Mouse (Mus musculus) midbrain, embryonic 11.5 days (tissue): ENCODE data around the gene Rfx1. TPM values are rescaled to one million over a fixed set of nuclear protein-coding genes. Genes with fewer than 3 reads are reported as not detected.
A peak's percentile ranks its signal among the peaks of the same experiment; 100 is the strongest.

ENCODE experiments used
- ATAC-seq: fragments of 200-750 bp; cut with Nextera tagmentation; 2 replicates; pipeline ENCODE4 v1.8.0; 2017; ENCODE audit warnings: moderate TSS enrichment, moderate library complexity; ENCODE audit not compliant: low FRiP score
- DNase-seq: peaks from one replicate; pipeline ENCODE4 v3.0.0; 2015; ENCODE audit warnings: low spot score; ENCODE audit errors: missing footprints
- H3K27ac ChIP-seq: fragments of 300-500 bp; sonication (generic); 2 replicates; pipeline ENCODE4 v1.5.1; 2014; ENCODE audit warnings: low read depth, low read length
- H3K27me3 ChIP-seq: fragments of 300-500 bp; sonication (generic); 2 replicates; pipeline ENCODE4 v1.6.1; 2014; ENCODE audit warnings: mild to moderate bottlenecking, low read length, moderate library complexity, mixed read lengths; ENCODE audit not compliant: control insufficient read depth, insufficient read depth
- H3K36me3 ChIP-seq: fragments of 300-500 bp; sonication (generic); 2 replicates; pipeline ENCODE4 v1.6.1; 2014; ENCODE audit warnings: mild to moderate bottlenecking, low read length, moderate library complexity, mixed read lengths; ENCODE audit not compliant: control insufficient read depth, insufficient read depth
- H3K4me1 ChIP-seq: fragments of 300-500 bp; sonication (generic); 2 replicates; pipeline ENCODE4 v1.6.1; 2014; ENCODE audit warnings: low read length; ENCODE audit not compliant: control insufficient read depth, insufficient read depth
- H3K4me2 ChIP-seq: fragments of 300-500 bp; sonication (generic); 2 replicates; pipeline ENCODE4 v1.6.1; 2014; ENCODE audit warnings: mild to moderate bottlenecking, moderate library complexity
- H3K4me3 ChIP-seq: fragments of 300-500 bp; sonication (generic); 2 replicates; pipeline ENCODE4 v1.5.1; 2014; ENCODE audit warnings: low read depth, low read length
- H3K9ac ChIP-seq: fragments of 300-500 bp; sonication (generic); 2 replicates; pipeline ENCODE4 v1.6.1; 2014; ENCODE audit warnings: low read length
- H3K9me3 ChIP-seq: fragments of 300-500 bp; sonication (generic); 2 replicates; pipeline ENCODE4 v1.6.1; 2016; ENCODE audit warnings: low read length; ENCODE audit not compliant: control insufficient read depth
- WGBS: fragments of 180-500 bp; shearing (Covaris S2); extraction: QIAGEN DNeasy Blood & Tissue Kit; methylation state at CpG from one replicate; pipeline ENCODE4 v1.1.7; 2014; 5-methylcytosine and 5-hydroxymethylcytosine counted together
- polyA plus RNA-seq: library from polyadenylated mRNA; unstranded; fragments of >200 nt; fragmentation: Nextera tagmentation; extraction: Ambion mirVana; gene quantifications from 2 replicates; pipeline ENCODE4 v1.2.1, GENCODE M21; 2014

Rfx1 gene
- polyA plus RNA-seq, 1 experiment from 2014 or later = 7.8 TPM

GRCm38 (mm10) chr8:84073230-84073976, 6.8 kb downstream of the Rfx1 start:
- Histone ChIP-seq H3K36me3 (no peaks in the 10 kb centered on the region), H3K9ac (peak overlapping the region; percentile 1; the same call in 1 of the 2 replicates), H3K4me3 (no peak overlapping the region), H3K9me3 (no peaks in the 10 kb centered on the region), H3K4me1 (peaks cover 18% of the 10 kb centered on the region), H3K27ac (no peak overlapping the region), H3K27me3 (no peaks in the 10 kb centered on the region), H3K4me2 (no peak overlapping the region)
- DNase-seq (no peak), ATAC-seq (peak; percentile 48; the same call in 1 of the 2 replicates)
- WGBS = 37% methylated on average over 10 of the region's 10 CpGs

GRCm38 (mm10) chr8:84076412-84076811, 9.8 kb downstream of the Rfx1 start:
- no peak for ATAC-seq
- Histone ChIP-seq H3K9ac (no peak overlapping the region), H3K27ac (no peak overlapping the region), H3K36me3 (no peaks in the 10 kb centered on the region), H3K4me3 (no peak overlapping the region), H3K4me1 (peaks cover 8% of the 10 kb centered on the region), H3K9me3 (no peaks in the 10 kb centered on the region), H3K4me2 (no peak overlapping the region), H3K27me3 (no peaks in the 10 kb centered on the region)
- 97% methylated on average over 1 of the region's 1 CpGs for WGBS
- DNase-seq = no peak

GRCm38 (mm10) chr8:84076849-84077248, 10.2 kb downstream of the Rfx1 start:
- DNase-seq (no peak), ATAC-seq (no peak)
- WGBS = 84% methylated on average over 3 of the region's 3 CpGs
- Histone ChIP-seq H3K9ac (no peak overlapping the region), H3K9me3 (no peaks in the 10 kb centered on the region), H3K36me3 (no peaks in the 10 kb centered on the region), H3K4me1 (peaks cover 8% of the 10 kb centered on the region), H3K4me2 (no peak overlapping the region), H3K27me3 (no peaks in the 10 kb centered on the region), H3K4me3 (no peak overlapping the region), H3K27ac (no peak overlapping the region)

- ATAC-seq (no peak), DNase-seq (no peak)
- peaks cover 7% of the 10 kb centered on the region; the same call in 1 of the 2 replicates for H3K36me3 ChIP-seq
- H3K9me3 ChIP-seq = no peaks in the 10 kb centered on the region
- H3K4me3 ChIP-seq = no peak overlapping the region
- 93% methylated on average over 5 of the region's 5 CpGs for WGBS
- H3K4me1 ChIP-seq = peaks cover 8% of the 10 kb centered on the region
- H3K27me3 ChIP-seq = no peaks in the 10 kb centered on the region
- H3K9ac ChIP-seq = no peak overlapping the region
- H3K4me2 ChIP-seq = no peak overlapping the region
- H3K27ac ChIP-seq = no peak overlapping the region
These were observed 12.6 kb downstream of the Rfx1 start for GRCm38 (mm10) chr8:84079206-84079605.

DNA sequence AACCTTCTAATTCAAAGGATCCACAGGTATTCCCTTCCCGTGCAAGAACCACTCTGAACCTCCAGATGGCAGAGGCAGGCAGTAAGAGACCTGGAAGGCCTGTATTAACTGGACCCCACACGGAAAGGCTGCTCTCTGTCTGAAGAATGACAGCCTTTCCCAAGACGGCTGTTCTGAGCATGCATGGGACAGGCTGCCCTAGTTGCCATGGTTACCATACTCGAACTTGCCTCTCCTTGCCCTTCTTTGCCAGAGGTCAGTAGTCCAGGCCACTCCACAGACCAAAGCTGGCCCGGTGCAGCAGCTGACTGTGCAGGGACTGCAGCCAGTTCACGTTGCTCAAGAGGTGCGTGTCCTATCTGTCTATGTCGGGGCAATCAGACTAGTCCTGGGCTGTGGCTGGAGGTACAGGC, 17.2 kb downstream of the Rfx1 start:
- DNase-seq (peak; percentile 89), ATAC-seq (peak; percentile 71)
- Histone ChIP-seq H3K9ac (no peak overlapping the region), H3K27me3 (no peaks in the 10 kb centered on the region), H3K4me3 (no peak overlapping the region), H3K36me3 (peaks cover 13% of the 10 kb centered on the region; the same call in 1 of the 2 replicates), H3K4me1 (peaks cover 16% of the 10 kb centered on the region), H3K27ac (no peak overlapping the region), H3K9me3 (no peaks in the 10 kb centered on the region), H3K4me2 (no peak overlapping the region)
- 19% methylated on average over 8 of the region's 8 CpGs for WGBS

- 0 out of 2 replicates have a peak overlapping the region, but pooled peaks have one; percentile 1 for H3K4me2 ChIP-seq
These were observed 17.9 kb downstream of the Rfx1 start for GRCm38 (mm10) chr8:84084341-84085115.

GRCm38 (mm10) chr8:84087156-84087555, 20.5 kb downstream of the Rfx1 start:
- Histone ChIP-seq H3K4me3 (no peak overlapping the region), H3K36me3 (peaks cover 13% of the 10 kb centered on the region; the same call in 1 of the 2 replicates), H3K27me3 (no peaks in the 10 kb centered on the region), H3K9ac (no peak overlapping the region), H3K4me1 (peaks cover 16% of the 10 kb centered on the region), H3K4me2 (no peak overlapping the region), H3K9me3 (no peaks in the 10 kb centered on the region), H3K27ac (no peak overlapping the region)
- WGBS = 90% methylated on average over 7 of the region's 7 CpGs
- no peak for ATAC-seq
- no peak for DNase-seq

More at GRCm38 (mm10) chr8:84084341-84085115, 17.9 kb downstream of the Rfx1 start:
- WGBS = 29% methylated on average over 41 of the region's 42 CpGs
- Histone ChIP-seq H3K36me3 (peaks cover 13% of the 10 kb centered on the region; the same call in 1 of the 2 replicates), H3K9ac (no peak overlapping the region; the same call in 1 of the 2 replicates), H3K27me3 (no peaks in the 10 kb centered on the region), H3K4me3 (no peak overlapping the region), H3K9me3 (no peaks in the 10 kb centered on the region), H3K27ac (no peak overlapping the region), H3K4me1 (peaks cover 16% of the 10 kb centered on the region)
- peak; percentile 38; the same call in 1 of the 2 replicates for ATAC-seq
- peak; percentile 91 for DNase-seq

DNA sequence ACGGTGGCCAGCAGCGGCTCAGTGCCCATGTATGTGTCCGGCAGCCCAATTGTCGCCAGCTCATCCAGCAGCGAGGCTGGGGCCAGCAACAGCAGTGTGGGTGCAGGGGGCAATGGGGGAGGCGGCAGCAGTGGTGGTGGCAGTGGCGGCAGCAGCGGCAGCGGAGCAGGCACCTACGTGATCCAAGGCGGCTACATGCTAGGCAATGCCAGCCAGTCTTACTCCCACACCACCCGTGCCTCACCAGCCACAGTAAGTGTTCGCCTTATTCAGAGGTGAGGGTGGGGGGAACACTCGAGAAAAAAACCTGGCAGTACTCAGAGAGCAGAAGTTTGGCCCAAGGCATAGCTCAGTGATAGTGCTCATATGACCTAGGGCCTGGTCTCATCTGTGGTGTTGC, 21.2 kb downstream of the Rfx1 start:
- Histone ChIP-seq H3K4me1 (peaks cover 16% of the 10 kb centered on the region), H3K27me3 (no peaks in the 10 kb centered on the region), H3K9me3 (no peaks in the 10 kb centered on the region), H3K4me2 (no peak overlapping the region), H3K27ac (no peak overlapping the region), H3K9ac (no peak overlapping the region), H3K4me3 (no peak overlapping the region), H3K36me3 (peaks cover 11% of the 10 kb centered on the region; the same call in 1 of the 2 replicates)
- ATAC-seq = no peak
- 92% methylated on average over 14 of the region's 14 CpGs for WGBS
- DNase-seq = no peak

DNA sequence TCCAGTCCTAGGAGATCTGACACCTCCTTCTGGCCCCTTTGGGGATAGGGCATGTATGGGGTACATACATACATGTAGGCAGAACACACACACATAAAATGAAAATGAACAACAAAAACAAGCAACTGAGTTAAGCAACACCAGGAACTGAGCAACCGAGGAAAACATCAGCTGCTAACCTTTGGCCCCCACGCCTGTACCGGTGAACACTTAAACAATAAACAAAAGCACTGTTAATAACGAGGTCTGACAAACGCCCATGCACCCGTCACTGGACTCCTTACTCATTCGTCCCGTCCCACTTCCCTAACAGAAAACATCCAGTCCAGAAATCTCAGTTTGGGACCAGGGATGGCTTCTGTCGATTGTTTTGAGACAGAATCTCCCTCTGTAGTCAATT, 22.6 kb downstream of the Rfx1 start:
- WGBS = 86% methylated on average over 9 of the region's 9 CpGs

More for the DNA sequence above, 22.6 kb downstream of the Rfx1 start:
- H3K36me3 ChIP-seq = peaks cover 13% of the 10 kb centered on the region; the same call in 1 of the 2 replicates
- ATAC-seq = no peak
- no peak overlapping the region for H3K4me2 ChIP-seq
- H3K4me3 ChIP-seq = no peak overlapping the region
- H3K27me3 ChIP-seq = no peaks in the 10 kb centered on the region
- no peaks in the 10 kb centered on the region for H3K9me3 ChIP-seq
- no peak overlapping the region for H3K9ac ChIP-seq
- no peak overlapping the region for H3K27ac ChIP-seq
- peaks cover 7% of the 10 kb centered on the region for H3K4me1 ChIP-seq
- DNase-seq = no peak
